Mouse (Mus musculus): ENCODE results near the gene Fam78b.

DNA sequence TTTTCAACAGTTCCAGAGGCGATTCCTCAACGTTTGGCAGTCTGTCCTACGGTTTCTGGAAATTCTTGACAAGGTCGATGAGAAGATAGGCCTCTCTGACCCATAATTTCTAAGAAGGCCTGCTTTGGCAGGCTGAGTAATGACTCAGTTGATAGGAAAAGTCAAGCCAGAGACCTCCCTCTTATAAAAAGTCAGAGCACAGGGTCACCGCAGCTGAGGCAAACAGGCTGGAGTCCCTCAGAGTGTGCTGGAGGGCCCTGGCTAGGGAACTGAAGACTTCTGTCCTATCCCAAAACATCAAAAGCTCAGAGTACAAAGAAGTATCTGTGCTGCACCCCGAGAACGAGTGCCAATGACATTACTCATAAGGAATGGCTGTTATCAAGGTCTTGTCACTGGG lies 4.4 kb upstream of the Fam78b start:
- TF ChIP-seq CTCF (IDR thresholded peaks at IDR 0.05; ENCODE audit: control insufficient read depth, insufficient read depth, insufficient replicate concordance, low read depth, low read length) (no peak), POLR2A (IDR thresholded peaks at IDR 0.05; ENCODE audit: control insufficient read depth, low read depth, low read length) (no peak)

All from testis, adult 2 months (tissue).